Mouse (Mus musculus): ENCODE results near the gene Tm7sf2.

DNA sequence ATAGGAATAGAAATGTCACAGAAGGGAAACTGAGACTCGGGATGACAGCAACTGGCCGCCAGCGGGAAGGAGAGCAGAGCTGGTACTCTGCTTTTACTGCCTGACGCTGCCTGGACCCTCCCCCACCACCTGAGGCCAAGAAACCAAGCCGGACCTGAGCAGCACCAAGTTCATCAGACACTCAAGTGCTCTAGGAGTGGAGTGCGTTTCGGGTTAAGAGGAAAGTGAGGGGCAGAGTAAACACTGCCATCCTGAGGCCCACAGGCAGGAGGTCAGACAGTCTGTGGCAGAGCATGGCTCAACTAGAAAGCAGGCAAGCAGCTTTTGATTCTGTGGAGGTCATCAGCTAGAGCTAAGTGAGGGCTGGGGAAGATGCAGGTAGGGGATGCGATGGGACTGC is 45.1 kb downstream of the Tm7sf2 start:
- TF ChIP-seq POLR2A (IDR thresholded peaks at IDR 0.05; ENCODE audit: borderline replicate concordance, extremely low read depth, insufficient read depth, insufficient read length, poor library complexity, severe bottlenecking) (no peak), CTCF (IDR thresholded peaks at IDR 0.05; ENCODE audit: borderline replicate concordance, extremely low read depth, insufficient read depth, insufficient read length) (no peak)

Measured in brain, embryonic 14.5 days (tissue).